Mouse (Mus musculus): ENCODE results near the gene Tmem245.
A peak's percentile ranks its signal among the peaks of the same experiment; 100 is the strongest.

Tmem245 gene

GRCm38 (mm10) chr4:56864417-56865001 lies 82.7 kb downstream of the Tmem245 start:
- peak; percentile 47 for DNase-seq (ENCODE audit: low spot score)

GRCm38 (mm10) chr4:56864016-56864415 lies 83.2 kb downstream of the Tmem245 start:
- DNase-seq (ENCODE audit: low spot score): no peak

- DNase-seq (ENCODE audit: low spot score): no peak
Observed at GRCm38 (mm10) chr4:56861551-56861950, 85.7 kb downstream of the Tmem245 start.

GRCm38 (mm10) chr4:56858733-56859132 lies 88.5 kb downstream of the Tmem245 start:
- no peak for DNase-seq (ENCODE audit: low spot score)

DNA sequence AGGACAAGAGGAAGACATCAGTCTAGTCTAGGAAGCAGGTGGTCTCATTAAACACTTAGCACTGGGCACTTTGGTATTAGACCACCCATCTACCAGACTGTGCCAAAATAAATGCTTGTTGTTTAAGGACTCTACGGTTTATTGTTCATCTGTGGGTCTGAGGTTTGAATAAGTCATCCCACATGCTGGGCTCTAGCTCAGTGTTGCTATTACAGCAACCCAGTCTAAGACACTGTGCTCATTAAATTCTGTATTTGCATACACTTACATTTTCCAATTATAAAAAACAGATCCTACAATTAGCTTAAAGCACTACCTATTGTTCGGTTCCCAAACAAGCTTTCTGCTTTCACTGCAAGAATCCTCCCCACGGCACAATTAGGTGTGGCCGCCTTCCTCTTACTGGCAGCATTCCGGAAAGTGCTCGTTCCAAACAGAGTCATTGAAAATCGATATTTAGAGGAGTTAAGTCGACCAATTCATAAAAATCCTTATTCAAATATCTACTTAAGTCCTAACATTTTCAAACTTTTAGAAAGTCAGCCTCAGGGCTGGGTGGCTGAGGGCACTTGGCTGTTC lies 90.8 kb downstream of the Tmem245 start:
- DNase-seq (ENCODE audit: low spot score): no peak

GRCm38 (mm10) chr4:56855935-56856334 lies 91.3 kb downstream of the Tmem245 start:
- no peak for DNase-seq (ENCODE audit: low spot score)

DNA sequence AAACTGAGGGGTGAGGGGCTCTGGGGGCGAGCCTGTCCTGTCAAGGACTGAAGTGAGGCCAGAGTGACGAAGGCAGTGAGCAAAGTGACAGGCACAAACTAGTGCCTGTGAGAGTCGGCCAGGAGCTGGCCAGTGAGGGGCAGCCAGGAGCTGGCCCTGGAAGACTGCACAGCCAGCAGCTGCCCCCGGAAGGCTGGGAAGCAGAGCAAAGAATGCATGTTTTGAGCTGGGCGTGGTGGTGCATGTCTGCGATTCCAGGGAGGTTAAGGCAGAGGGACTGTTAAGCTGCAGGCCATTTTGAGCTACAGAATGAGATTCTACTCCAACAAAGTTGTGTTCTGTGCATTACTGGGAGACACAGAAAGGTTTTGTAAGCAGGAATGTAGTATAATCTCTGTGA lies 96.5 kb downstream of the Tmem245 start:
- no peak for DNase-seq (ENCODE audit: low spot score)

DNA sequence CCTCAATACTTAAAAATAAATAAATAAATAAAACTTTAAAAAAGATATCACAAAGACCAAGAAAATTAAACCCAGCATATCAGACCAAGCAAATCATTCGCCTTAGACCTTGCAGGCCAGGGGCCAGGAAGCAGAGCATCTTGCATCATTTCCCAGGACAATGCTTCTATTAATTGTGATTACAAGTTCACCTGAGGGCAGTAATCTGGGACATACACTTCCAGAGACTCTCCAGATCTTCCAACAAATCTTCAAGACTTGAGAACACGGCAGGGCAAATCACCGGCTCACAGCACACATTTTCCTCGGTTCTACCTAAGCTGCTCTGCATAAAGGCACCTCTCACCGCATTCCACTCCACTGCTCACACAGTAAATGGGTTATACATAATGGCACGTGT lies 99.2 kb downstream of the Tmem245 start:
- DNase-seq (ENCODE audit: low spot score): no peak

- no peak for DNase-seq (ENCODE audit: low spot score)
Observed at GRCm38 (mm10) chr4:56847400-56847799, 99.8 kb downstream of the Tmem245 start.

DNA sequence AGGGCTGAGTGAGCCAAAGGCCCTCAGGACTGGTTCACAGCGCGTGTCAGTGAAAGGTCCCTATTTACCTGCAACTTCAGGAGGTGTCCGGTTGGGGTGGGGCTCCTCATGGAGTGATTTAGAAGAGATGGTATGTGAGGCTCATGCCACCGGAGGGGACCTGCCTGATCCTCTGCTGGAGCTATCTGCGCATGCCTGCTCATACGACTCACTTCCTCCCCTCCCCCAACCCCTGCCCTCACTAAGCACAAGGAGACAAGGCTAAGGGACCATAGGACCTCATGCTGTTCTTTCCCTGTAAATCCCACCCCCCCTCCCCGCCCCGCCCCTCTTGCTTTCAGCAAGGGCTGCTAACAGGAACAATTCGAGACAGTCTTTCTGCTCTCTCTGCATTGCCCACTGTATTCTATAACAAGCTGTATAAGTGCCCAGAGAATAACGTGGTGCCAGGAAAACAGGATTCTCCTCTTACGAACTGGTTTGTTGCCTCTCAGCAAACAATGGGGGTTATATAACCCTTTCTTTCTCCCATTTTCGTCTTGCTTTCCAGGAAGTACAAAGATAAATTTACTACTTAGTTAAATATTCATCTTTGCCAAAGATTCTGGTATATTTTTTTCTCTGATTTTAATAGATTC lies 101.2 kb downstream of the Tmem245 start:
- no peak for DNase-seq (ENCODE audit: low spot score)

DNA sequence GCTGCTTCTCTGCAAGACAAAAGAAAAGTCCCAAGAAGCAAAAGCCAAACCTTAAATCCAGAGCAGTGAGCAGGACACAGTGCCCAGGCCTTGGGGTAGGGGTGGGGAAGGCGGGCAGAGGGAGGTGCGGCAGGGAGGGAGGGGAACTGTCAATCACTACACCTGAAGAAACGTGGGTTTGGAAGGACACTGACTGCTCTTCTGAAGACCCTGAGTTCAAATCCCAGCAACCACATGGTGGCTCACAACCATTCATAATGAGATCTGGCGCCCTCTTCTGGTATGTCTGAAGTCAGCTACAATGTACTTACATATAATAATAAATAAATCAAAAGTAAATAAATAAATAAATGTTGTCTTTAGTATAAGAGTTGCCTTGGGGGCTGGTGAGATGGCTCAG lies 102.3 kb downstream of the Tmem245 start:
- DNase-seq (ENCODE audit: low spot score): no peak

GRCm38 (mm10) chr4:56843963-56844362 lies 103.3 kb downstream of the Tmem245 start:
- no peak for DNase-seq (ENCODE audit: low spot score)

DNA sequence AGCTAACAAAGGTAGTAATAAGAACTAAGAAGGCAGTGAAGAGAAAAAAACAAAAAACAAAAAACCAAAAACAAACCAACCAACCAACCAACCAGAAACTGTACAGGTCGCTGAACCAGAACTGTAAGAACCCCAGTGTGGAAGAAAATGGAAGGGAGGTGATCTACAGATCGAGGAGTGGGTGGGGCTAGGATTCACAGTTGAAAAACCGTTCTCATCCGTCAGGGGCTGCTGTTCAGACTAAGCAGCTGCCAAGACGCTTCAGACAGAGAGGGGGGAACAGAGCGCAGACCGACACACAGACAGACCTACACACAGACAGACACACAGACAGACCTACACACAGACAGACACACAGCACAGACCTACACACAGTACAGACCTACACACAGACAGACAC lies 104.7 kb downstream of the Tmem245 start:
- DNase-seq (ENCODE audit: low spot score): no peak

GRCm38 (mm10) chr4:56840297-56840696 lies 106.9 kb downstream of the Tmem245 start:
- DNase-seq (ENCODE audit: low spot score): no peak

DNA sequence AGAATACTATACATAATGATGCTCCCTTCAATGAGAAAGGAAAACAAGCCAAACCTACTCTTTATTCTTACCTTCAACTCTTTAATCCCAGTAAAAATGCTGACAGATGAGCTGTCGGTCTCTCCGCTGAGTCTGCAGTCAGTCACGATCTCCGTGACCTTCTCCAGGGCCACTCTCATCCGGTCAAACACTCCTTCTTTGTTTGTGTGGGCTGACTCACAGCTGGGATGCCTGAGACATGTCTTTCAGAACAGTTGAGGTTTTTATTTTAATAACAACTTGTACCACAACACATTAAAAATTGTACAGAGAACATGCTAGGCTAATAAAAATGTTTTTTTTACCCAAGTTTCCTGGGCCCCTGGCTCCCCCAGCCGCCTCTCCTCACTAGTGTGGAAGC lies 109.6 kb downstream of the Tmem245 start:
- DNase-seq (ENCODE audit: low spot score): no peak

DNA sequence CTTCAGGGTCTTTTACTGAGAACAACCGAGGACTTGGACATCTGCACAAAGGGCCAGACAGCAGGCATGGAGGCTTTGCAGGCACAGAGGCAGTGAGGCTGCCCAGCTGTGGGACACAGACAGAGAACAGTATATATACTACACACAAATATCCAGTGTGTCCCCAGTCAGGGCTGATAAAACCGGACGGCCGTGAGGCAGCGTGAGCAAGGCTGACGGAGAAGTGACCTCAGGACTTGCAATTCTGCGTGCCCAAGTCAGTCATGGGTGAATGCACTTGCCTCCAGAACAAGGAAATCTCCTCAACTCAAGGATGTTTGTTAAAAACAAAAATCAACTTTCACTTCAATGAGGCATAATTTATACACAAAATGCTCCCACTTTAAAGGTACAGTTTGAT lies 115.2 kb downstream of the Tmem245 start:
- DNase-seq (ENCODE audit: low spot score): no peak

DNA sequence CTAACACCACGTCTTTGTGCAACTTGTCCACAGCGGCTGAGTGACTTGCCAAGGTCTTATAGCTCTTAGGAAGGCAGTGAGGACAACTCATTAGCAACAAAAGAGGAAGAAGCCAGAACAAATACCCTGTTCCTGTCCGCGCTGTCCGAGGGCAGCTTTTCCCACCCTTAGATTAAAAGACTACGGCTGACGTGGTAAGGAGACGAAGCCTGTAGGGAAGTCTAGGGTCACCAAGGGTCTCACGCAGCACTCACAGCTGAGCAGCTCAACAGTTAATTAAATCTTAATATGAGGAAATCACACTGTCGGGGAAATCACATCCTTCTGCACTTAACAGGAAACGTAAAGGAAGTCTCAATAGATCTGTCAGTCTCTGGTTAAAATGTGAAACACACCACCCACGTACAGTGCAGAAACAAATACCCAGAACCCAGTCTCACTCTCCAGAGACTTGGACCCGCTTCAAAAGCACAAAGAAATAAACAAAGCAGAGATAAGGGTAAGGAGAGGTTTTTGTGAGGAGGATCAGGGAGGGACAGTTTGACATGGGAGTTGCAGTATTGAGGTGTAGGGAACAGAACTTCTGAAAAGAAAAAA lies 116.1 kb downstream of the Tmem245 start:
- DNase-seq (ENCODE audit: low spot score): no peak

DNA sequence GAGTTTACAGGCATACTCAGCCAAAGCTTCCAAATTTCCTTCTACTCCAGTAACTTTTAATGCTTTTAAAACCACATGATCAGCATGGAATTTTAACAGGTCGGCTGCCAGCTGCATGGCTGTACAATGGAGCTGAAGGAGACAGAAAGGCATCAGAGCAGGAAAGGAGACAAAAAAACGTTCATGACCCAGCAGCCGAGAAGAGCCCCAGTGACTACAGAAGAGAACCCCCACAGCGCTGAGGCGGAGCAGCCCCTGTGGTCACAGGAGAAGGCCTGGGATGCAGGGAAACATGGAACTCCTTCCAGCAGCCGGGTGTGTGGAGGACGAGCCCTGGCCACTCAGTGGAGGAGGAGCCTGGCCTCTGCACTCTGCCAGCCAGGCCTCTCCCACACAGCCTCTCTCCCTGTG lies 117.7 kb downstream of the Tmem245 start:
- no peak for DNase-seq (ENCODE audit: low spot score)

DNA sequence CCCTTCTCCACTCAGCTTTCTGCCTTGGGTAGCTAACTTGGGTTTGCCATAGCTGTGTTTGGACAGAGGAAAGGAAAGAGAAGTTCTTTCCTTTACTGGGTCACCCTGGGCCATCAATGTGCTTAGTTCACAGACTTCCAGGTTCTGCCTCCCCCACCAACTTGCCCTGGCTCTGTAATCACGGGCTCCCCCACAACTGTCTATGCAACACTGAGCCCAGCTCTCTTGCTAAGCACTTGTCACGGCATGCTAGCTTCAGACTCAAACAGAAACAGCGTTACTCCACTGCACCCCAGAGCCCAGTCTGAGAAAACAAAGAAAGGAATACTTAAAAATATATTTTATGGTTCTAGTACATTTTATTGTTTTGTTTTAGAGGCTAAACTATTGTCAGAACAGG lies 118.3 kb downstream of the Tmem245 start:
- no peak for DNase-seq (ENCODE audit: low spot score)

GRCm38 (mm10) chr4:56824231-56824630 lies 123.0 kb downstream of the Tmem245 start:
- DNase-seq (ENCODE audit: low spot score): no peak

GRCm38 (mm10) chr4:56820017-56820550 lies 127.2 kb downstream of the Tmem245 start:
- DNase-seq (ENCODE audit: low spot score): no peak
